Mouse (Mus musculus): ENCODE data around the gene Lactbl1. TPM values are rescaled to one million over a fixed set of nuclear protein-coding genes. Genes with fewer than 3 reads are reported as not detected.

The Lactbl1 gene
- under 1 TPM in 1 of 2 experiments, not detected in 1; 0.15 TPM for total RNA-seq (2021)

- intact Hi-C loops (cut with DNase I) = loop anchor here (5.0 to 10.0 kb wide), 2 partner anchors 250 to 358 kb away; no protein-coding TSS in a partner anchor
- DNase-seq (ENCODE audit: low spot score in 2 of 2) = no peak
Observed at GRCm38 (mm10) chr4:136622388-136622787, at the start of gene Lactbl1. Gene Lactbl1 (plus strand): TSS chr4:136622621.

GRCm38 (mm10) chr4:136581885-136582284 lies 40.5 kb upstream of the Lactbl1 start:
- intact Hi-C loops (cut with DNase I) = no loop called here
- DNase-seq (ENCODE audit: low spot score in 2 of 2) = no peak

GRCm38 (mm10) chr4:136587221-136587827 lies 35.1 kb upstream of the Lactbl1 start:
- DNase-seq (ENCODE audit: low spot score in 2 of 2) = no peak
- intact Hi-C loops (cut with DNase I) = no loop called here

- intact Hi-C loops (cut with DNase I) = no loop called here
- no peak for DNase-seq (ENCODE audit: low spot score in 2 of 2)
Observed at GRCm38 (mm10) chr4:136588003-136588402, 34.4 kb upstream of the Lactbl1 start.

- intact Hi-C loops (cut with DNase I) = no loop called here
Observed at GRCm38 (mm10) chr4:136592111-136592510, 30.3 kb upstream of the Lactbl1 start.

GRCm38 (mm10) chr4:136594006-136594405 lies 28.4 kb upstream of the Lactbl1 start:
- no peak for DNase-seq (ENCODE audit: low spot score in 2 of 2)
- intact Hi-C loops (cut with DNase I) = no loop called here

More at GRCm38 (mm10) chr4:136592111-136592510, 30.3 kb upstream of the Lactbl1 start:
- no peak for DNase-seq (ENCODE audit: low spot score in 2 of 2)

GRCm38 (mm10) chr4:136595221-136595620 lies 27.2 kb upstream of the Lactbl1 start:
- no peak for DNase-seq (ENCODE audit: low spot score in 2 of 2)
- intact Hi-C loops (cut with DNase I) = no loop called here

GRCm38 (mm10) chr4:136598268-136598876 lies 24.0 kb upstream of the Lactbl1 start:
- intact Hi-C loops (cut with DNase I) = no loop called here

GRCm38 (mm10) chr4:136599869-136600268 lies 22.6 kb upstream of the Lactbl1 start:
- DNase-seq (ENCODE audit: low spot score in 2 of 2) = no peak
- intact Hi-C loops (cut with DNase I) = loop anchor here (5.0 kb wide), 2 partner anchors 143 to 548 kb away; partner anchors contain the start of gene Rpl11

More at GRCm38 (mm10) chr4:136598268-136598876, 24.0 kb upstream of the Lactbl1 start:
- DNase-seq (ENCODE audit: low spot score in 2 of 2) = no peak

- no peak for DNase-seq (ENCODE audit: low spot score in 2 of 2)
- intact Hi-C loops (cut with DNase I) = loop anchor here (5.0 kb wide), 2 partner anchors 143 to 548 kb away; partner anchors contain the start of gene Rpl11
Observed at GRCm38 (mm10) chr4:136600536-136600935, 21.9 kb upstream of the Lactbl1 start.

- DNase-seq (ENCODE audit: low spot score in 2 of 2) = peak; percentile 29 to 42
- intact Hi-C loops (cut with DNase I) = loop anchor here (5.0 kb wide), 2 partner anchors 144 to 549 kb away; partner anchors contain the start of gene Rpl11
Observed at GRCm38 (mm10) chr4:136601476-136601875, 20.9 kb upstream of the Lactbl1 start.

GRCm38 (mm10) chr4:136602018-136602554 lies 20.3 kb upstream of the Lactbl1 start:
- intact Hi-C loops (cut with DNase I) = loop anchor here (5.0 kb wide), 2 partner anchors 145 to 550 kb away; partner anchors contain the start of gene Rpl11
- peak in 1 of 2 experiments; percentile 53 for DNase-seq (ENCODE audit: low spot score in 2 of 2)

GRCm38 (mm10) chr4:136602568-136602967 lies 19.9 kb upstream of the Lactbl1 start, which contains the start of gene Kdm1a:
Gene Kdm1a (minus strand): TSS chr4:136602723.
- peak; percentile 95 for DNase-seq (ENCODE audit: low spot score in 2 of 2)
- intact Hi-C loops (cut with DNase I) = loop anchor here (5.0 kb wide), 2 partner anchors 145 to 550 kb away; partner anchors contain the start of gene Rpl11

- intact Hi-C loops (cut with DNase I) = no loop called here
- DNase-seq (ENCODE audit: low spot score in 2 of 2) = no peak
Observed at GRCm38 (mm10) chr4:136605756-136606485, 16.5 kb upstream of the Lactbl1 start.

- no peak for DNase-seq (ENCODE audit: low spot score in 2 of 2)
- intact Hi-C loops (cut with DNase I) = no loop called here
Observed at GRCm38 (mm10) chr4:136610387-136610856, 12.0 kb upstream of the Lactbl1 start, which contains the start of gene Tex46. Gene Tex46 (plus strand): TSS chr4:136610437.

GRCm38 (mm10) chr4:136613657-136614056 lies 8.8 kb upstream of the Lactbl1 start:
- DNase-seq (ENCODE audit: low spot score in 2 of 2) = no peak
- intact Hi-C loops (cut with DNase I) = no loop called here

GRCm38 (mm10) chr4:136621336-136621735 lies 1.1 kb upstream of the Lactbl1 start:
- DNase-seq (ENCODE audit: low spot score in 2 of 2) = no peak
- intact Hi-C loops (cut with DNase I) = loop anchor here (2.0 to 10.0 kb wide), 4 partner anchors 95 to 357 kb away; no protein-coding TSS in a partner anchor

GRCm38 (mm10) chr4:136621956-136622355 lies 465 bp upstream of the Lactbl1 start:
- no peak for DNase-seq (ENCODE audit: low spot score in 2 of 2)
- intact Hi-C loops (cut with DNase I) = loop anchor here (2.0 to 10.0 kb wide), 4 partner anchors 95 to 357 kb away; no protein-coding TSS in a partner anchor

- DNase-seq (ENCODE audit: low spot score in 2 of 2) = no peak
- intact Hi-C loops (cut with DNase I) = loop anchor here (10.0 kb wide), 1 partner anchor 362 kb away; no protein-coding TSS in a partner anchor
Observed at GRCm38 (mm10) chr4:136626590-136626989, 4.2 kb downstream of the Lactbl1 start.
